Mouse (Mus musculus) midbrain, embryonic 15.5 days (tissue): ENCODE results near the gene Tmod2. TPM values are rescaled to one million over a fixed set of nuclear protein-coding genes. Genes with fewer than 3 reads are reported as not detected.
"Not testable (repeated sequence)": the region's sequence is repeated elsewhere in the genome, so short reads cannot be mapped to it uniquely, and the experiment has no call there.

Experiments
- ATAC-seq: fragments of 200-750 bp; cut with Nextera tagmentation; replicated peaks from 2 replicates; pipeline ENCODE4 v1.8.0; 2017; ENCODE audit warnings: moderate TSS enrichment
- H3K27ac ChIP-seq: fragments of 300-500 bp; sonication (generic); 2 replicates; pipeline ENCODE4 v1.5.1; 2015; ENCODE audit warnings: mild to moderate bottlenecking, inconsistent platforms
- H3K27me3 ChIP-seq: fragments of 300-500 bp; sonication (generic); replicated peaks from 2 replicates; pipeline ENCODE4 v1.6.1; 2015; ENCODE audit warnings: inconsistent platforms
- H3K36me3 ChIP-seq: fragments of 300-500 bp; sonication (generic); replicated peaks from 2 replicates; pipeline ENCODE4 v1.6.1; 2015; ENCODE audit warnings: inconsistent platforms
- H3K4me1 ChIP-seq: fragments of 300-500 bp; sonication (generic); 2 replicates; pipeline ENCODE4 v1.6.1; 2015; ENCODE audit warnings: inconsistent platforms
- H3K4me2 ChIP-seq: fragments of 300-500 bp; sonication (generic); 2 replicates; pipeline ENCODE4 v1.6.1; 2015; ENCODE audit warnings: inconsistent platforms, mild to moderate bottlenecking, moderate library complexity
- H3K4me3 ChIP-seq: fragments of 300-500 bp; sonication (generic); 2 replicates; pipeline ENCODE4 v1.5.1; 2015; ENCODE audit warnings: mild to moderate bottlenecking, inconsistent platforms
- H3K9ac ChIP-seq: fragments of 300-500 bp; sonication (generic); 2 replicates; pipeline ENCODE4 v1.6.1; 2015; ENCODE audit warnings: mild to moderate bottlenecking, inconsistent platforms
- H3K9me3 ChIP-seq: fragments of 300-500 bp; sonication (generic); 2 replicates; pipeline ENCODE4 v1.6.1; 2016; ENCODE audit warnings: inconsistent platforms
- WGBS: fragments of 180-500 bp; shearing (Covaris S2); methylation state at CpG from one replicate; pipeline ENCODE4 v1.1.7; 2015; ENCODE audit warnings: mixed read lengths; 5-methylcytosine and 5-hydroxymethylcytosine counted together
- polyA plus RNA-seq: library from polyadenylated mRNA; unstranded; fragments of >200 nt; fragmentation: Nextera tagmentation; extraction: Ambion mirVana; gene quantifications from 2 replicates; pipeline ENCODE4 v1.2.1, GENCODE M21; 2015

Tmod2 gene
- polyA plus RNA-seq, result 280 and 308 TPM in 2 replicates

DNA sequence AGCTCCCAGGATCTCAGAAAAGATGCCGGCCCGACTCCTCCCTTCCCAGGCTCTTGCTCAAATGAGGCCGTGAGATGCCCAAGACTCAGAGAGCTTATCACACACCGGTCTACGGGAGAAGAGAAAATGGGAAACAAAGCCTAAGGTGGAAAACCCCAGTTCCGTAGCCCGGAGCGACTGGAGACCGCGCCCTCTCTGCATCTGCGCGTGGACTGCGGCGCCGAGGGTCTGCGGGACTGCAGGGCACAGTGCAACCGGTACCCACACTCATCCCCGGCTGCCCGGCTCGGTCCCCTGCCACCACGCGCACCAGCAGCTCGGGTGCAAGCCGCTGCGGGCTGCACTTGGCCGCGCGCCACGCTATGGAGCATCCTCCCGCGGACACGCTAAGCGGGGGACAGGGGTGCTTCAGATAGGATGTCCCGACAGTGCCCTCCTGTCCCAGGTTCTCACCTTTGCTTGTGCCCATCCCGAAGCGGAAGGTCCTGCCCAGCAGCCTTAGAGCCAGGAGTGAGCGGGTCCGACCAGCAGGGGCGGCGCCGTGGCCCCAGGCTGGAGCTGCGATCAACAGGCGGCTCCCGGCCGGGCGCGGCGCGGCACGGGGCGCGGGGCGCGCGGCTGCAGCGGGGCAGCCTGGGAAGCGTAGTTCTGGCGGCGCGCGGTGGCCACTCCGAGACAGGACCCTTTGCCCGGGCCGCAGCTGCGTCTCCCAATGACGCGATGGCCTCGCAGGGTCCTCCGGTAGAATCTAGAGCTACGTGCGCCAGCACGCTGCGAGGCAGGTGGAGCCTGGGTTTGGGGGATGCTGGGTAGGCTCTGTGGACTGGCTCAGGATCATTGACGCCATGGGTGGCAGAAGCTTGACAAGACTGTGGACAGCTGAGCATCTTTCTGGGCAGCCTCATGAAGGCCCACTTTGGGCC is at the start of gene Tmod2:
Tmod2 (minus strand) TSS at position 755 of the 923 bp plus-strand sequence.
- no peaks in the 10 kb centered on the region for H3K36me3 ChIP-seq
- H3K4me2 ChIP-seq, result peak within 1 kb of the TSS; percentile 48
- H3K4me1 ChIP-seq, result peaks cover 13% of the 10 kb centered on the region
- H3K27ac ChIP-seq, result peak within 1 kb of the TSS; percentile 86
- H3K9me3 ChIP-seq, result no peaks in the 10 kb centered on the region
- peak; percentile 94 for ATAC-seq
- peak within 1 kb of the TSS; percentile 74 for H3K4me3 ChIP-seq
- peak within 1 kb of the TSS; percentile 80 for H3K9ac ChIP-seq
- under 1% methylated on average over 74 of the region's 74 CpGs for WGBS
- no peaks in the 10 kb centered on the region for H3K27me3 ChIP-seq

DNA sequence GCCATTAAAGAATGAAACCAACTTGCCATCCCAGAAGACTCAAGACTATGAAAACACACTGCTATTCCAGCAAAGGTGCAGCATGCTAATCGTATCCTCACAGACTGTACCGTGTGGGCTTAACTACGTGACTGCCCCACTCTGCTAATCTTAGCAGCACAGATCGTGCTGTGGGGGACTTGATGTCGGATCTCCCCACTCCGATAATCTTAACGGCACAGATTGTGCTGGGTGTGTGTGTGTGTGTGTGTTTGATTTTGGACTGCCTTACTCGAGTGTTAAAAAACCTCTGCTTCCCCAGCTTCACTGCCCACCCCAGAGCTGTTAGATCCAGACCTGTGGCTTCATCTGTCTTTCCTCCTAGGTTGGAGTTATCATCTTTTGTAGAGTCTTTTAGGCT is 49.8 kb upstream of the Tmod2 start:
- no peak for ATAC-seq
- WGBS, result 93% methylated on average over 8 of the region's 8 CpGs
- no peak overlapping the region for H3K4me3 ChIP-seq
- H3K27ac ChIP-seq, result no peak overlapping the region
- peaks cover 43% of the 10 kb centered on the region for H3K36me3 ChIP-seq
- no peak overlapping the region for H3K4me2 ChIP-seq
- H3K9ac ChIP-seq, result no peak overlapping the region
- no peaks in the 10 kb centered on the region for H3K4me1 ChIP-seq
- no peaks in the 10 kb centered on the region for H3K9me3 ChIP-seq
- H3K27me3 ChIP-seq, result no peaks in the 10 kb centered on the region

DNA sequence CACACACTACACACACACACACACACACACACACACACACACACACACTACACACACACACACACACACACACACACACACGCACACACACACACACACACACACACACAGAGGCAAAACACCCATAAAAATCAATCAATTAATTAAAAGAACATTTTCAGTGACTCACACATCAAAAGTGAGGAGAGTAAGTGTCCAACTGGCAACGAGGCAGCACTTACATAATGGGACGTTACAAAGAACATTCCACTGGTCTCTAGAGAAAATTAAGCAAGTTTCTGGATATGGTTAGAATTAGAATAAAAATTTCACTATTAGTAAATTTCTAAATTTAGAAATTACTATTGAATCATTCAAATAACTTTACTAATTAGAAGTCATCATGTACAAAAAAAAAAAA is 45.3 kb upstream of the Tmod2 start:
- not testable (repeated sequence) for H3K4me3 ChIP-seq, H3K4me2 ChIP-seq, H3K4me1 ChIP-seq, H3K27me3 ChIP-seq, H3K9me3 ChIP-seq, H3K27ac ChIP-seq, ATAC-seq, H3K9ac ChIP-seq
- H3K36me3 ChIP-seq, result peaks cover 41% of the 10 kb centered on the region
- 86% methylated on average over 3 of the region's 3 CpGs for WGBS

DNA sequence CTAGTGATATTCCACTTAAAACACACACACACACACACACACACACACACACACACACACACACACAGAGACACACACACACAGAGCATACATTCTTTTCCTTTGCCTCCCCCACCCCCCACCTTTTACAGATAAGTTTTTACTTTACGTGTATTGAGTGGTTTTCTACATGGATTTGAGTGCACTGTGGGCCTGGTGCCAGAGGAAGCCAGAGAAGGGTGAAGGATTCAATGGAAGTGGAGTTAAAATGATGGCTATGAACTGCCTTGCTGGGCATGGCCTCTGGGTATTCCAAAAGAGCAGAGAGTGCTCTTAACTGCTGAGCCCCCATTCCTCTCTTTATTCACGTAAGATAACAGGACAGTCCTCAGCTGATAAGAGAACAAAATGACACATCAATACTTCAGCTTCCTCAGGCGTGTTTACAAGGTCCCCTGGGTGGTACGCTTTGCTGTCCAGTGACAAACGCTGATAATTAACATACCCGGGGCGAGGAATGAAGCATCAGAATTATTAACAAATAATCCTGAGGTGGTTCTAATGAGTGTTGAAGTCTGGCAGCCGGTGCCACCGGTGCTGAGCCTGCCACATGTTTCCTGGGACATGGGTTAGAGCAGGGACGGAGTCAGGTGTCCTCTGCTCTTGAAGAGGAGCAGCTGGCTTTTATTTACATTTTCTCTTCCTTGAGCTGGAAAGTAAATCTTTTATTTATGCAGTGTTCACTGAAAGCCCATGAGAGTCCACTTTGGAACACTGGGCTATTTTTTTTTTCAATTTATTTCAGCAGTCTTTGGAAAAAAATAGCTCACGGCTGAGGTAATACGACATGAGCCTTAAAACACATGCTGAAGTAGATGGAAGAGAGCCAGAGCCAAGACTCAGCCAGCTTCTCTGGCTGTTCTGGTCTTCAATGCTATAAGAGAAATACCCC is 43.1 kb upstream of the Tmod2 start:
- H3K9ac ChIP-seq, result no peak overlapping the region
- no peak overlapping the region for H3K27ac ChIP-seq
- peak; percentile 50; the same call in 1 of the 2 replicates for ATAC-seq
- H3K4me2 ChIP-seq, result no peak overlapping the region
- H3K27me3 ChIP-seq, result no peaks in the 10 kb centered on the region
- H3K4me3 ChIP-seq, result no peak overlapping the region
- peaks cover 36% of the 10 kb centered on the region for H3K36me3 ChIP-seq
- H3K4me1 ChIP-seq, result no peaks in the 10 kb centered on the region
- H3K9me3 ChIP-seq, result no peaks in the 10 kb centered on the region
- 43% methylated on average over 12 of the region's 12 CpGs for WGBS

DNA sequence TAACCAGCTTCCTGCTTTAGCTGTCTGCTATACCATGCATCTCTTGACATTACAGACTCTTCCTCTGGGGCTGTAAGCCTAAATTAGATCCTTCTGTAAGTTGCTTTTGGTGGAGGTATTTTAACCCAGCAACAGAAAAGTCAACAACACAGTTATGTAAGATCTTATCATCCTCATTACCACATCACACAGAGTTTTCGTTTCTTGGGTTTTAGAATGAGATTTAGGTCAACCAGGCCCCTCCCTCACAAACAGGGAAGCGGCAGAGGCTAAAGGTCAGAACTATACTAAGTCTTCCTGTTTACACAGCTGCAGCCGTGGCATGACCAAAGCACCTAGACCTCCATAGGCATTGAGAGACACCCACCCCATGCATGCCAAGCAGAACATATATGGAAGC is 34.3 kb upstream of the Tmod2 start:
- Histone ChIP-seq H3K27me3 (no peaks in the 10 kb centered on the region), H3K9me3 (no peaks in the 10 kb centered on the region), H3K36me3 (peaks cover 70% of the 10 kb centered on the region), H3K9ac (no peak overlapping the region), H3K27ac (no peak overlapping the region), H3K4me1 (no peaks in the 10 kb centered on the region), H3K4me3 (no peak overlapping the region), H3K4me2 (no peak overlapping the region)
- ATAC-seq, result 0 out of 2 replicates have a peak, but pooled peaks have one; percentile 22
- WGBS, result 64% methylated on average over 3 of the region's 3 CpGs

DNA sequence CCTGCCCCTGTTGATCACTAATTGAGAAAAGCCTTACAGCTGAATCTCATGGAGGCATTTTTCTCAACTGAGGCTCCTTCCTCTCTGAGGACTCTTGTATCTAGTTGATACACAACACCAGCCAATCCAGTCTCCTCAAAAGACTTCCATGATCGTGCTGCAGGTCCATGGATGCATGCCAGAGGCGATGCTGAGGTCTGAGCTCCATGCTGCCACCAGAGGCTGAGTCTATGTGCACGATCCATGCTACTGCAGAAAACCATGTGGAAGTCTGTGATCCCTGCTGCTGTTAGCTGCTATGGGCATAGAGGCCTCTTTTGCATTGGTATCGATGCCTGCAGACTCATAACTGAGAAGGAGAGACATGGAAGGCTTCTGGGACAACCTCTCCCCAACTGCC is 23.1 kb upstream of the Tmod2 start:
- Histone ChIP-seq H3K27me3 (no peaks in the 10 kb centered on the region), H3K9me3 (no peaks in the 10 kb centered on the region), H3K27ac (no peak overlapping the region), H3K4me1 (peaks cover 2% of the 10 kb centered on the region; the same call in 1 of the 2 replicates), H3K4me2 (no peak overlapping the region), H3K9ac (no peak overlapping the region), H3K36me3 (0 out of 2 replicates have a peak, but pooled peaks cover 2% of the 10 kb centered on the region), H3K4me3 (no peak overlapping the region)
- no peak for ATAC-seq
- 89% methylated on average over 4 of the region's 4 CpGs for WGBS

DNA sequence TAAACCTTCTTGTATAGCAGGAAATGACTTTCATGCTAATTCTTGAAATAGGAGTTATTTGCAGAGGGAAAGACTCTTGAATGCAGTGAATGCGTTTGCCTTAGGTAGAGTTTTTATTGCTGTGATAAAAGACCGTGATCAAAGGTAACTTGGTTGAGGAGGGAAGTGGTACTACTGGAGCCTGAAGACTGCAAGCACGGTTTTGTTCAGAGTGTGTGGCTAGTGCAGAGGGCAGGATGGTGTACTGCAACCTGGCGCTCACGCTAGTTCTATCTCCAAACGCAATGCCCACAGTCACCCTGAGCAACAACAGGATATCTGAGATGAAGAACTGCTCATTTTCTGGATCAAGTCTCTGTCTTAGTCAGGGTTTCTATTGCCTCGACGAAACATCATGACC is 22.5 kb upstream of the Tmod2 start:
- Histone ChIP-seq H3K27ac (no peak overlapping the region), H3K9me3 (no peaks in the 10 kb centered on the region), H3K9ac (no peak overlapping the region), H3K27me3 (no peaks in the 10 kb centered on the region), H3K4me1 (peaks cover 2% of the 10 kb centered on the region; the same call in 1 of the 2 replicates), H3K4me3 (no peak overlapping the region), H3K4me2 (no peak overlapping the region), H3K36me3 (0 out of 2 replicates have a peak, but pooled peaks cover 2% of the 10 kb centered on the region)
- WGBS, result 93% methylated on average over 8 of the region's 8 CpGs
- no peak for ATAC-seq

DNA sequence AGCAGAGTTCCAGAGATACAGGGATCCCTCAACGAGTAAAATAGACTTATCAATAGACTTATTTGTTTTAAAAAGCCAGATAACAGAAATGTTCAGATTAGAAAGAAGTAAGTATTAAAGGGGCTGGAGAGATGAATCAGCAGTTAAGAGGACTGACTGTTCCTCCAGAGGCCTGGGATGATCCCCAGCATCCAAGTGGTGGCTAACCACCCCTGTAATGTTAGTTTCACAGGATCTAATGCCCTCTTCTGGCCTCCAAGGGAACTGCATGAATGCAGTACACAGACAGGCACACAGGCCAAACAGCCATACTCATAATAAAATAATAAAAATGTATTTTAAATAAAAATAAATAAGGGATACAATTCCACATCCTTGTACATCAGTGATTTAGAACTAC is 21.8 kb upstream of the Tmod2 start:
- H3K27me3 ChIP-seq, result no peaks in the 10 kb centered on the region
- H3K9me3 ChIP-seq, result no peaks in the 10 kb centered on the region
- no peak overlapping the region for H3K9ac ChIP-seq
- 0 out of 2 replicates have a peak, but pooled peaks cover 2% of the 10 kb centered on the region for H3K36me3 ChIP-seq
- H3K27ac ChIP-seq, result no peak overlapping the region
- WGBS, result 19% methylated on average over 1 of the region's 1 CpGs
- no peak overlapping the region for H3K4me2 ChIP-seq
- peaks cover 2% of the 10 kb centered on the region; the same call in 1 of the 2 replicates for H3K4me1 ChIP-seq
- no peak overlapping the region for H3K4me3 ChIP-seq
- no peak; the same call in 1 of the 2 replicates for ATAC-seq

DNA sequence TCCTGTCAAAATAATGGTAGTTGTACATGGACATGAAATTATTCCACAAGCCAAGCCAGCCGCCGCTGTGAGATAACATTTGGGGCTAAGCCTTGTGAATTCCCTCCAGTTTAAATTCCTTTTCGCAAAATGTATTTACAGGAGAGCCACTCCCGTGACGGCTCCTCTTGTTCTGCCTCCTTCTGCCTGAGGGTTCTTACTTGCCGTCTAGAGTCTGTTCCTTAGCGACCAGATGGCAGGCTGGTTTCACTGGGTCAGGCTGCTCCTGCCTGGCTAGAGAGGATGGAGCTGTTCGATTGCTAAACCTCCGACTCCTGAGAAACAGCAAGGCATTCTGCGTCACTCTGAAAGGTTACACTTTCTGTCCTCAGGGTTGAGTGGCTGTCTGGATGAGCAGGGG is 21.0 kb upstream of the Tmod2 start:
- no peak overlapping the region for H3K4me2 ChIP-seq
- H3K27ac ChIP-seq, result peak overlapping the region; percentile 40; the same call in 1 of the 2 replicates
- no peaks in the 10 kb centered on the region for H3K9me3 ChIP-seq
- 0 out of 2 replicates have a peak, but pooled peaks have one; percentile 21 for ATAC-seq
- H3K4me1 ChIP-seq, result peaks cover 5% of the 10 kb centered on the region
- no peak overlapping the region for H3K9ac ChIP-seq
- no peak overlapping the region for H3K4me3 ChIP-seq
- H3K27me3 ChIP-seq, result no peaks in the 10 kb centered on the region
- WGBS, result 50% methylated on average over 10 of the region's 10 CpGs
- H3K36me3 ChIP-seq, result 0 out of 2 replicates have a peak, but pooled peaks cover under 1% of the 10 kb centered on the region

DNA sequence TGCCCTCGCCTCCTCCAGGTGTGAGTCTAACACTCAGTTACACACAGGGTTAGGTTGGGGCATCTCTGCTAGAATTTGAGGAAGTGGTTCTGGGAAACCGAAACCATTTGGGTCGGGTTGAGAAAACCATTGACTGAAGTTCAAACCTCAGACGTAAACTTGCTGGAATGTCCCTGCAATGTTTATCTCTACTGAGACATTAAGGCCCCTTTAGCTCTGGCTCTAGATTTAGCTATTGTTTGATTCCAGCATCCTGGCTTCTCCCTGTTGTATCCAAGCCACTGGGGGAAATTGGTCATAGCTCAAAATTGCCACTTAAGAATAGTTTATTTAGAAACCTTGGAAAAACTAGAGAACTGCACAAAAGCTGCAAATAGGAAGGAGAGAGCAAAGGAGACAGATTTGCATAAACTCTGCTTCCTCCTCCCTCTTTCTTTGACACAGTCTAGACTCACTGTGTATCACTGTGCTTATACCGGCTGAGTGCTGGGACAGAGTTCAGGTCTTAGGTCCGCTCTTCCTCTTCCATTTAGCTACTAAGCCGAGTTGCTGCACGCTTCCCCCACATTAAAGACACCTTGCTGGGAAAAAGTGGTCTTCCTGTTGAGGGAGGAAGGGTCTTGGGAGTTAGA is 19.8 kb upstream of the Tmod2 start:
- Histone ChIP-seq H3K27ac (no peak overlapping the region), H3K27me3 (no peaks in the 10 kb centered on the region), H3K9me3 (no peaks in the 10 kb centered on the region), H3K4me1 (peaks cover 10% of the 10 kb centered on the region), H3K4me2 (no peak overlapping the region), H3K36me3 (no peaks in the 10 kb centered on the region), H3K9ac (no peak overlapping the region), H3K4me3 (no peak overlapping the region)
- no peak for ATAC-seq
- WGBS, result 85% methylated on average over 8 of the region's 8 CpGs

DNA sequence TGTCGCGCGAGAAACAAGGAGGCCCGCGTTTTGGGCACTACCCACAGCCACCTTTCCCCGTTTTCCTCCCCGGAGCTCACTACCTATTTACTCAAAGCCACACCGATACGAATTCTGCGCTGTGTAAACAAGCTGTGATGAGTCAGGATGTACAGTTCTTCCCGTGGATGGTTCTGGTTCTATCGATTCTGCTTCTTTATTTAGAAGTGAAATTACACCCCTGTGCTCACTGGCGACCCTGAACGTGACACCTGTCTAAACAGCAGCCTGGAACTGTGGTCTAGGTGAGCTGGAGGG is 15.1 kb upstream of the Tmod2 start:
- Histone ChIP-seq H3K27me3 (no peaks in the 10 kb centered on the region), H3K4me2 (peak overlapping the region; percentile 80), H3K36me3 (no peaks in the 10 kb centered on the region), H3K9me3 (no peaks in the 10 kb centered on the region), H3K9ac (peak overlapping the region; percentile 66), H3K27ac (peak overlapping the region; percentile 96), H3K4me1 (peaks cover 12% of the 10 kb centered on the region), H3K4me3 (peak overlapping the region; percentile 69)
- WGBS, result 1% methylated on average over 14 of the region's 14 CpGs
- ATAC-seq, result no peak
